Mouse (Mus musculus) brain, embryonic 14.5 days (tissue): Measurements from ENCODE around the gene Yipf1.

ENCODE experiments used
- CTCF ChIP-seq: fragments of 200-500 bp; IDR thresholded peaks from 2 replicates; pipeline ENCODE4 v1.5.1; 2012; ENCODE audit warnings: inconsistent platforms, mild to moderate bottlenecking, moderate library complexity, borderline replicate concordance; ENCODE audit not compliant: insufficient read depth, insufficient read length; ENCODE audit errors: extremely low read depth
- POLR2A ChIP-seq: fragments of 200-500 bp; IDR thresholded peaks from 2 replicates; pipeline ENCODE4 v1.6.1; 2012; ENCODE audit warnings: mild to moderate bottlenecking, inconsistent platforms, borderline replicate concordance; ENCODE audit not compliant: poor library complexity, insufficient read depth, insufficient read length, severe bottlenecking; ENCODE audit errors: extremely low read depth

GRCm38 (mm10) chr4:107363573-107363972 is 49.4 kb downstream of the Yipf1 start:
- no peak for TF ChIP-seq POLR2A
- peak; percentile 11; the same call in 1 of the 2 replicates for TF ChIP-seq CTCF
